Mouse (Mus musculus) Patski (cell line): ENCODE measurements at regions not wholly inside any gene's neighbourhood (a gene's known extent, or its start where the extent isn't known, plus 50 kb on each side); places are given as distances from the start of the nearest gene placed in this dataset.

Experiments
- ATAC-seq: fragments of 100-300 bp; one replicate; pipeline ENCODE4 v1.8.0; 2021
- CTCF ChIA-PET: fragments of 350-600 bp; sonication (Branson Sonifier 250); formaldehyde crosslinking; loops from one replicate; lab custom pipeline; 2022; ENCODE audit warnings: inconsistent platforms; lab: Charles Lee
- POLR2A ChIA-PET: fragments of 350-600 bp; sonication (Branson Sonifier 250); formaldehyde crosslinking; loops from one replicate; lab custom pipeline; 2022; ENCODE audit warnings: antibody characterized with exemption, inconsistent platforms; lab: Charles Lee
- DNase-seq: peaks from one replicate; pipeline ENCODE4 v3.0.0-alpha.2; 2011; ENCODE audit warnings: low read depth, low spot score
- H3K27me3 ChIP-seq: fragments of 371-371 bp; one replicate; pipeline ENCODE4 v1.5.1; 2021
- CTCF ChIP-seq: fragments of 100-300 bp; IDR thresholded peaks from one replicate; pipeline ENCODE4 v1.5.1; 2021
- in situ Hi-C: fragments of 300-500 bp; cut with MboI; formaldehyde crosslinking; loops from 3 replicates; pipeline ENCODE4 v1.11.1; 2018; ENCODE audit warnings: low pct_unique_long_range_greater_than_20kb, mixed read lengths

GRCm38 (mm10) chr9:47470741-47471140, 59.2 kb upstream of the Cadm1 start:
- POLR2A ChIA-PET, result no interaction called here
- no peak for DNase-seq
- no peak for ATAC-seq
- CTCF ChIA-PET, result no interaction called here
- in situ Hi-C loops, result no loop called here
- H3K27me3 ChIP-seq, result no peaks in the 10 kb centered on the region
- TF ChIP-seq CTCF, result no peak

- ATAC-seq (no peak), DNase-seq (peak; percentile 20)
- ChIA-PET CTCF (no interaction called here), POLR2A (no interaction called here)
- TF ChIP-seq CTCF, result peak; percentile 11
- H3K27me3 ChIP-seq, result no peaks in the 10 kb centered on the region
- in situ Hi-C loops, result no loop called here
Measured at GRCm38 (mm10) chr9:47471767-47472420, 58.1 kb upstream of the Cadm1 start.

DNA sequence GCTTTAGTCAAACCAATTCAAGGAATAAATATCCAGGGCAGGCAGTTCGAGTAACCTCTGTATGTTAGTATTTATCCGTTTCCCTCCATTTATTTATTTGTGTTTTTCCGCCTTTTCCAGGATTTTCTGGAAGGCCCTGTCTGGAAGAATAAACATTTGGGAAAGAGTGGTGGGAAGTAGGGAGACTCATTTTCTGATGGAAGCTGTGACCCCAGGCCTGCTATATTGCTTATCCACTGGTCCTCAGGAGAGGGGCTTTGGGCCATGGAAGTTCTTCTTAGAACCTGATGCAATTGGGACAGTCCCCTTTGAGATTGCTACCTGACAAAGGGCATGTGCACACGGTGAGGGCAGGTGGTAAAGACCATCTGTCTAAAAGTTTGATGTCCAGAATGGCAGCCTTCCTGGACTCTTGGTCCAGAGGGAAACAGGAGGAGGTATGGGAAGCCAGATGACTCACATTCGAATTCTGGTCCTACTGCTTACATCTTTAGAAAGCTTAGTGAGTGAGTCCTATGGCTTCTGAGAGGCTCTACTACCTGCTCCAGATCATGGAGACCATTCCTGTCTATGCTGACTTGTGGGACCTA, 56.1 kb upstream of the Cadm1 start:
- TF ChIP-seq CTCF, result no peak
- CTCF ChIA-PET, result no interaction called here
- no peak for ATAC-seq
- in situ Hi-C loops, result no loop called here
- no peaks in the 10 kb centered on the region for H3K27me3 ChIP-seq
- DNase-seq, result no peak
- POLR2A ChIA-PET, result no interaction called here

GRCm38 (mm10) chr9:47474776-47475175, 55.2 kb upstream of the Cadm1 start:
- H3K27me3 ChIP-seq, result no peaks in the 10 kb centered on the region
- no peak for TF ChIP-seq CTCF
- POLR2A ChIA-PET, result no interaction called here
- no peak for DNase-seq
- ATAC-seq, result no peak
- in situ Hi-C loops, result no loop called here
- CTCF ChIA-PET, result no interaction called here

- in situ Hi-C loops, result no loop called here
- ATAC-seq (no peak), DNase-seq (no peak)
- no peaks in the 10 kb centered on the region for H3K27me3 ChIP-seq
- POLR2A ChIA-PET, result no interaction called here
- no peak for TF ChIP-seq CTCF
- CTCF ChIA-PET, result interaction anchor here (0.5 kb wide), 1 partner anchor 141 kb away, joined by 3 read pairs; no protein-coding TSS in a partner anchor
Measured at GRCm38 (mm10) chr9:47477889-47478288, 52.1 kb upstream of the Cadm1 start.
